Mouse (Mus musculus) neural tube, embryonic 11.5 days (tissue): ENCODE data around the gene Lmna. TPM values are rescaled to one million over a fixed set of nuclear protein-coding genes. Genes with fewer than 3 reads are reported as not detected.

Experiments
- ATAC-seq: fragments of 200-750 bp; cut with Nextera tagmentation; 2 replicates; pipeline ENCODE4 v1.8.0; 2017; ENCODE audit warnings: moderate number of reproducible peaks, mild to moderate bottlenecking, moderate TSS enrichment, moderate library complexity; ENCODE audit not compliant: insufficient read depth, low FRiP score, low TSS enrichment
- DNase-seq: peaks from one replicate; pipeline ENCODE4 v3.0.0-alpha.2; 2015; ENCODE audit warnings: low spot score
- H3K27ac ChIP-seq: fragments of 300-500 bp; sonication (generic); 2 replicates; pipeline ENCODE4 v1.5.1; 2014; ENCODE audit warnings: low read depth, mild to moderate bottlenecking, low read length
- H3K27me3 ChIP-seq: fragments of 300-500 bp; sonication (generic); 2 replicates; pipeline ENCODE4 v1.6.1; 2014; ENCODE audit warnings: mild to moderate bottlenecking, low read length, mixed read lengths; ENCODE audit not compliant: control insufficient read depth, insufficient read depth
- H3K36me3 ChIP-seq: fragments of 300-500 bp; sonication (generic); 2 replicates; pipeline ENCODE4 v1.6.1; 2014; ENCODE audit warnings: mild to moderate bottlenecking, low read length, moderate library complexity, mixed read lengths; ENCODE audit not compliant: control insufficient read depth, insufficient read depth
- H3K4me1 ChIP-seq: fragments of 300-500 bp; sonication (generic); 2 replicates; pipeline ENCODE4 v1.6.1; 2014; ENCODE audit warnings: low read length, mixed read lengths; ENCODE audit not compliant: control insufficient read depth, insufficient read depth
- H3K4me2 ChIP-seq: fragments of 300-500 bp; sonication (generic); 2 replicates; pipeline ENCODE4 v1.6.1; 2014; ENCODE audit warnings: low read depth, mild to moderate bottlenecking, moderate library complexity
- H3K4me3 ChIP-seq: fragments of 300-500 bp; sonication (generic); 2 replicates; pipeline ENCODE4 v1.5.1; 2014; ENCODE audit warnings: low read depth, low read length
- H3K9ac ChIP-seq: fragments of 300-500 bp; sonication (generic); 2 replicates; pipeline ENCODE4 v1.6.1; 2014; ENCODE audit warnings: mild to moderate bottlenecking, low read length
- H3K9me3 ChIP-seq: fragments of 300-500 bp; sonication (generic); 2 replicates; pipeline ENCODE4 v1.6.1; 2016; ENCODE audit warnings: low read length; ENCODE audit not compliant: control insufficient read depth
- WGBS: fragments of 180-500 bp; shearing (Covaris S2); extraction: QIAGEN DNeasy Blood & Tissue Kit; methylation state at CpG from one replicate; pipeline ENCODE4 v1.1.7; 2014; 5-methylcytosine and 5-hydroxymethylcytosine counted together
- polyA plus RNA-seq: library from polyadenylated mRNA; unstranded; fragments of >200 nt; fragmentation: Nextera tagmentation; extraction: Ambion mirVana; gene quantifications from 2 replicates; pipeline ENCODE4 v1.2.1, GENCODE M21; 2014

Gene Lmna
- polyA plus RNA-seq, 1 experiment from 2014 or later: 17.4 TPM

- Histone ChIP-seq H3K27me3 (no peaks in the 10 kb centered on the region), H3K9ac (no peak overlapping the region), H3K4me3 (no peak overlapping the region), H3K4me1 (no peaks in the 10 kb centered on the region), H3K36me3 (no peaks in the 10 kb centered on the region), H3K27ac (no peak overlapping the region), H3K4me2 (no peak overlapping the region), H3K9me3 (no peaks in the 10 kb centered on the region)
- DNase-seq: no peak
- 57% methylated on average over 3 of the region's 3 CpGs for WGBS
- ATAC-seq: no peak
Observed at GRCm38 (mm10) chr3:88464425-88464824, 45.3 kb downstream of the Lmna start.

- 51% methylated on average over 12 of the region's 12 CpGs for WGBS
- no peaks in the 10 kb centered on the region for H3K36me3 ChIP-seq
- no peak within 1 kb of the TSS for H3K27ac ChIP-seq
Observed at GRCm38 (mm10) chr3:88460983-88461696, 48.6 kb downstream of the Lmna start, which contains the start of gene Sema4a. TSS of gene Sema4a (minus strand) at chr3:88461182.

GRCm38 (mm10) chr3:88460029-88460428 is 49.7 kb downstream of the Lmna start:
- no peak overlapping the region for H3K9ac ChIP-seq
- H3K4me3 ChIP-seq: no peak overlapping the region
- no peaks in the 10 kb centered on the region for H3K4me1 ChIP-seq
- no peak overlapping the region for H3K4me2 ChIP-seq
- H3K36me3 ChIP-seq: no peaks in the 10 kb centered on the region
- no peaks in the 10 kb centered on the region for H3K27me3 ChIP-seq
- no peaks in the 10 kb centered on the region for H3K9me3 ChIP-seq
- no peak overlapping the region for H3K27ac ChIP-seq
- DNase-seq (no peak), ATAC-seq (no peak)
- WGBS: 83% methylated on average over 5 of the region's 5 CpGs

More at GRCm38 (mm10) chr3:88460983-88461696, 48.6 kb downstream of the Lmna start, which contains the start of gene Sema4a:
- no peaks in the 10 kb centered on the region for H3K4me1 ChIP-seq
- no peak for ATAC-seq
- no peaks in the 10 kb centered on the region for H3K9me3 ChIP-seq
- H3K27me3 ChIP-seq: no peaks in the 10 kb centered on the region
- no peak within 1 kb of the TSS for H3K4me2 ChIP-seq
- DNase-seq: no peak
- no peak within 1 kb of the TSS for H3K4me3 ChIP-seq
- H3K9ac ChIP-seq: no peak within 1 kb of the TSS

GRCm38 (mm10) chr3:88458778-88459219 is 51.0 kb downstream of the Lmna start:
- ATAC-seq: peak; percentile 74
- no peaks in the 10 kb centered on the region for H3K4me1 ChIP-seq
- peak overlapping the region; percentile 44 for H3K4me2 ChIP-seq
- H3K9me3 ChIP-seq: no peaks in the 10 kb centered on the region
- no peak overlapping the region for H3K27ac ChIP-seq
- no peaks in the 10 kb centered on the region for H3K36me3 ChIP-seq
- H3K27me3 ChIP-seq: no peaks in the 10 kb centered on the region
- peak overlapping the region; percentile 31 for H3K4me3 ChIP-seq
- peak overlapping the region; percentile 54 for H3K9ac ChIP-seq
- 2% methylated on average over 14 of the region's 14 CpGs for WGBS
- peak; percentile 49 for DNase-seq

- H3K4me1 ChIP-seq: no peaks in the 10 kb centered on the region
- H3K4me2 ChIP-seq: no peak overlapping the region
- H3K4me3 ChIP-seq: no peak overlapping the region
- no peak for ATAC-seq
- no peak overlapping the region for H3K9ac ChIP-seq
- DNase-seq: no peak
- H3K9me3 ChIP-seq: no peaks in the 10 kb centered on the region
- WGBS: 66% methylated on average over 7 of the region's 7 CpGs
- no peaks in the 10 kb centered on the region for H3K36me3 ChIP-seq
- no peak overlapping the region for H3K27ac ChIP-seq
- no peaks in the 10 kb centered on the region for H3K27me3 ChIP-seq
Observed at GRCm38 (mm10) chr3:88456746-88457532, 52.8 kb downstream of the Lmna start.

GRCm38 (mm10) chr3:88456313-88456712 is 53.4 kb downstream of the Lmna start:
- H3K4me3 ChIP-seq: no peak overlapping the region
- no peak overlapping the region for H3K4me2 ChIP-seq
- no peak overlapping the region for H3K27ac ChIP-seq
- no peaks in the 10 kb centered on the region for H3K4me1 ChIP-seq
- WGBS: 79% methylated on average over 8 of the region's 8 CpGs
- H3K9ac ChIP-seq: no peak overlapping the region
- ATAC-seq (no peak), DNase-seq (no peak)
- no peaks in the 10 kb centered on the region for H3K36me3 ChIP-seq
- H3K9me3 ChIP-seq: no peaks in the 10 kb centered on the region
- H3K27me3 ChIP-seq: no peaks in the 10 kb centered on the region

GRCm38 (mm10) chr3:88455588-88456264 is 54.0 kb downstream of the Lmna start:
- Histone ChIP-seq H3K4me3 (no peak overlapping the region), H3K9ac (peak overlapping the region; percentile 29; the same call in 1 of the 2 replicates), H3K36me3 (no peaks in the 10 kb centered on the region), H3K27ac (no peak overlapping the region), H3K9me3 (no peaks in the 10 kb centered on the region), H3K4me1 (no peaks in the 10 kb centered on the region), H3K4me2 (no peak overlapping the region), H3K27me3 (no peaks in the 10 kb centered on the region)
- WGBS: 80% methylated on average over 18 of the region's 18 CpGs
- ATAC-seq (no peak), DNase-seq (no peak)

- Histone ChIP-seq H3K9me3 (no peaks in the 10 kb centered on the region), H3K27ac (no peak overlapping the region), H3K27me3 (no peaks in the 10 kb centered on the region), H3K36me3 (no peaks in the 10 kb centered on the region), H3K4me3 (no peak overlapping the region), H3K9ac (peak overlapping the region; percentile 29; the same call in 1 of the 2 replicates), H3K4me2 (no peak overlapping the region), H3K4me1 (no peaks in the 10 kb centered on the region)
- WGBS: 59% methylated on average over 9 of the region's 9 CpGs
- ATAC-seq: no peak
- no peak for DNase-seq
Observed at GRCm38 (mm10) chr3:88454762-88455587, 54.8 kb downstream of the Lmna start.
